Mouse (Mus musculus): ENCODE measurements at regions not wholly inside any gene's neighbourhood (a gene's known extent, or its start where the extent isn't known, plus 50 kb on each side); places are given as distances from the start of the nearest gene placed in this dataset.

DNA sequence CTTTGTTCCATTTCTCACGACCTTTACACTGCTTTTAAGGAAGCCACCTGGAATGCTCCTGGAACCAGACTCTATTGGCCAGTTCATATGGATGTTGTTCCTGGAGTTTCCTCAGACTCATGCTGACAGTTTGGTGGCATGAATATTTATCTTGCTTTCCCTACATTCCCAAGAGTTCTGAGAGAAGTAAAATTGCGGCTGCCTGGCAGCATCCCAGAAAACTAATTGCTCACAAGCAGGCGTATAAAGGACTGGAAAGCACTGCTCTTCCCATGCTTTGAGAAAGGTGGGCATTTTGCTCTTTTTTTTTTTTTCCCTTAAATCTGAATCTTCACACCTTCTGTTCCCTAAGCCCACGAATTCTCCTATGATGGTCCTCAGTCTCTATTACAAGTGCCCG is 283.7 kb upstream of the Ano5 start:
- no peak overlapping the region for H3K4me2 ChIP-seq
- no peaks in the 10 kb centered on the region for H3K36me3 ChIP-seq
- 55% methylated on average over 5 of the region's 5 CpGs for WGBS
- no peak for ATAC-seq (ENCODE audit: insufficient read depth, low FRiP score, low read depth)
- no peak overlapping the region for H3K27ac ChIP-seq
- no peaks in the 10 kb centered on the region for H3K4me1 ChIP-seq
- no peak overlapping the region for H3K4me3 ChIP-seq (replicated peaks)
- H3K9ac ChIP-seq = no peak overlapping the region
- H3K9me3 ChIP-seq = no peaks in the 10 kb centered on the region
- no peaks in the 10 kb centered on the region for H3K27me3 ChIP-seq (replicated peaks)

DNA sequence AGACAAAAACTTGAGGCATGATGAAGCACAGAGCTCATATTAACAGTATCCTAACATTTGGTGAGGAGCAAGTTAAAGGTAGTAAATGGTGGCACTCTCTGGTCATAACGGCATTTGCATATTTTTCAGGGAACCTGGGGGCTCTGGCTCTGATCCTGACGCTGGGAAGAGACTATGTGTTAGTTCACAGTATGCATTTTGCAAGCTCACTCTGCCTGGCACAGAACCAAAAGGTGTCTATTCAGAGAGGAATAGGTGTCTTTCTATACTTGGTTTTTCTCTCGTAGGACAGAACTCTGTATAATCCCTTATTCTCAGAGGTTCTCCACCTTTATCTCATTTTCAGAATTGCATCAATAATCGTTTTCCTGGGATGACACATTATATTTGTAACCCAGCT is 276.2 kb upstream of the Ano5 start:
- H3K9me3 ChIP-seq = no peaks in the 10 kb centered on the region
- H3K36me3 ChIP-seq = no peaks in the 10 kb centered on the region
- H3K4me2 ChIP-seq = no peak overlapping the region
- no peak overlapping the region for H3K27ac ChIP-seq
- no peak for ATAC-seq (ENCODE audit: insufficient read depth, low FRiP score, low read depth)
- H3K9ac ChIP-seq = no peak overlapping the region
- H3K4me1 ChIP-seq = no peaks in the 10 kb centered on the region
- H3K27me3 ChIP-seq (replicated peaks) = no peaks in the 10 kb centered on the region
- no peak overlapping the region for H3K4me3 ChIP-seq (replicated peaks)
- 72% methylated on average over 4 of the region's 4 CpGs for WGBS

- Histone ChIP-seq H3K4me2 (no peak overlapping the region), H3K27me3 (replicated peaks) (no peaks in the 10 kb centered on the region), H3K4me1 (no peaks in the 10 kb centered on the region), H3K4me3 (replicated peaks) (no peak overlapping the region), H3K9ac (no peak overlapping the region), H3K27ac (no peak overlapping the region), H3K36me3 (no peaks in the 10 kb centered on the region), H3K9me3 (no peaks in the 10 kb centered on the region)
- no peak for ATAC-seq (ENCODE audit: insufficient read depth, low FRiP score, low read depth)
- WGBS = 70% methylated on average over 2 of the region's 2 CpGs
Observed at GRCm38 (mm10) chr7:51247695-51248094, 263.1 kb upstream of the Ano5 start.

DNA sequence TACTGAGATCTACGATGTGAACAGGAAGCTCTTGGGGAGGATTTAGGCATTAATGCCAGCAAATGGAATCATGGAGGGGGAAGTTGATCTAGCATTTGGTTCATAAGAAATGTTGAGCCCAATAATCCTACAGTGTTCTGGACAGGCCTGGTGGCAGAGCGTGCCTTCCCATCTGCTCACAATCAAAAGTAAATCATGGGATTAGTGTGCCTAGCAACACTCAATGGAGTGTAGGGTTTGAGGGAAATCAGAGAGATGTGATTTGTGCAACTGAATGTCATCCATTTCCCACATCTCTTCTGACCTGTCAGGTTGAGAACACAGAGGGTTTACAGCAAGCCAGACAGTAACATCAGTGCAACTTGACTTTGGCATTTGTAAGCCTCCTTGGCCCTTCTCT is 256.4 kb upstream of the Ano5 start:
- WGBS = 52% methylated on average over 2 of the region's 2 CpGs
- H3K4me2 ChIP-seq = no peak overlapping the region
- H3K4me1 ChIP-seq = no peaks in the 10 kb centered on the region
- no peak overlapping the region for H3K27ac ChIP-seq
- ATAC-seq (ENCODE audit: insufficient read depth, low FRiP score, low read depth) = no peak
- H3K9me3 ChIP-seq = no peaks in the 10 kb centered on the region
- H3K27me3 ChIP-seq (replicated peaks) = no peaks in the 10 kb centered on the region
- H3K36me3 ChIP-seq = no peaks in the 10 kb centered on the region
- H3K4me3 ChIP-seq (replicated peaks) = no peak overlapping the region
- H3K9ac ChIP-seq = no peak overlapping the region

DNA sequence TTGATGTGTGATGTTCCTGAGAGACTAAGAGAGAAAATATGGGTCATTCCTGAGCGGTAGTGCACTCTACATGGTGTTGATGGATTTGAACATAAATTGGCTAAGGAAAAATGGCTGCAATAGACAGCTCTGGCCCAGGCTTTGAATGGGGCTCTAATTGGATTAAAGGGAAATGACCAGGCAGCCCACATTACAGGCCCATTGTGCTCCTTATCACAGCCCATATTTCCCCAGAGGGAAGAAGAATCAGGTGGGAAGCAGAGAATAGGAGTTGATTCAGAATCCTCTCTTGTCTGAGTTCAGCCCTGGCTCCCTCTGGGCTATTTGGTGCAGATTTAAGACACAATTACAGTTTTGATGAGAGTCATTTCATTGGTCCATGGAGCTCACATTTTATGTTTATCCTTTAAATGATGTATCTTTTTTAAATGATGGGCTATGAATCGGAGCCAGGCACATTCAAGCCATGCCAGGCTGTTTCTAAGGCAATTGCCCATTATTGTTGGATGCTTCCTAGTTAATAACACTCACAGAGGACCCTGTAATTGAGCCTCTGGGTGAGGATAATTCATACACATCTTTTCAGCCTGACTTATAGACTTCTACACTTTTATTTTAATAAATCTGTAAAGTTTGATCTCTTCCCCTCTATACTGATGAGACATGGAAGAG is 251.5 kb upstream of the Ano5 start:
- Histone ChIP-seq H3K36me3 (no peaks in the 10 kb centered on the region), H3K4me3 (replicated peaks) (no peak overlapping the region), H3K4me1 (no peaks in the 10 kb centered on the region), H3K9ac (no peak overlapping the region), H3K27me3 (replicated peaks) (no peaks in the 10 kb centered on the region), H3K4me2 (no peak overlapping the region), H3K27ac (no peak overlapping the region), H3K9me3 (no peaks in the 10 kb centered on the region)
- 61% methylated on average over 2 of the region's 2 CpGs for WGBS
- ATAC-seq (ENCODE audit: insufficient read depth, low FRiP score, low read depth) = no peak

GRCm38 (mm10) chr7:51264166-51264565 is 246.7 kb upstream of the Ano5 start:
- no peak overlapping the region for H3K9ac ChIP-seq
- 63% methylated on average over 4 of the region's 4 CpGs for WGBS
- no peaks in the 10 kb centered on the region for H3K9me3 ChIP-seq
- H3K4me1 ChIP-seq = no peaks in the 10 kb centered on the region
- no peak for ATAC-seq (ENCODE audit: insufficient read depth, low FRiP score, low read depth)
- H3K4me2 ChIP-seq = no peak overlapping the region
- no peaks in the 10 kb centered on the region for H3K27me3 ChIP-seq (replicated peaks)
- H3K27ac ChIP-seq = no peak overlapping the region
- H3K4me3 ChIP-seq (replicated peaks) = no peak overlapping the region
- no peaks in the 10 kb centered on the region for H3K36me3 ChIP-seq

- Histone ChIP-seq H3K9ac (no peak overlapping the region), H3K4me2 (no peak overlapping the region), H3K27me3 (replicated peaks) (no peaks in the 10 kb centered on the region), H3K4me3 (replicated peaks) (no peak overlapping the region), H3K27ac (no peak overlapping the region), H3K36me3 (no peaks in the 10 kb centered on the region), H3K4me1 (no peaks in the 10 kb centered on the region), H3K9me3 (no peaks in the 10 kb centered on the region)
- WGBS = 64% methylated on average over 1 of the region's 1 CpGs
- no peak for ATAC-seq (ENCODE audit: insufficient read depth, low FRiP score, low read depth)
Observed at GRCm38 (mm10) chr7:51265896-51266295, 244.9 kb upstream of the Ano5 start.

DNA sequence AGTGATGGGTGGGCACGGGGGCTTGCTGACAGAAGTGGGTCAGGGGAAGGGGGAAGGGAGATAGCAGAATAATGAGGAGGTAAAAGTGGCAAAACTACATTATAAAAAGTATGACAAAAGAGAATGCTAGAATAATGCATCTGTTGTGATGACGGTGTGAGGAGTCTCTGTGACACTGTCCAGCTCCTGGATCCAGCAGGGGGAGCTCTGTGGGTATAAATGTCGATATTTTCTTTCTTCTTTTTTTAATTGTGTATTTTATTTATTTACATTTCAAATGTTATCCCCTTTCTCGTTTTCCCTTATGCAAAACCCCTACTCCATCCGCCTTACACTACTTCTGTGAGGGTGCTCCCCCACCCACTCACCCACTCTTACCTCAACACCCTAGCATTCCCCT is 243.9 kb upstream of the Ano5 start:
- Histone ChIP-seq H3K36me3 (no peaks in the 10 kb centered on the region), H3K4me1 (no peaks in the 10 kb centered on the region), H3K4me2 (no peak overlapping the region), H3K27me3 (replicated peaks) (no peaks in the 10 kb centered on the region), H3K9ac (no peak overlapping the region), H3K27ac (no peak overlapping the region), H3K4me3 (replicated peaks) (no peak overlapping the region), H3K9me3 (no peaks in the 10 kb centered on the region)
- 65% methylated on average over 5 of the region's 5 CpGs for WGBS
- no peak for ATAC-seq (ENCODE audit: insufficient read depth, low FRiP score, low read depth)

DNA sequence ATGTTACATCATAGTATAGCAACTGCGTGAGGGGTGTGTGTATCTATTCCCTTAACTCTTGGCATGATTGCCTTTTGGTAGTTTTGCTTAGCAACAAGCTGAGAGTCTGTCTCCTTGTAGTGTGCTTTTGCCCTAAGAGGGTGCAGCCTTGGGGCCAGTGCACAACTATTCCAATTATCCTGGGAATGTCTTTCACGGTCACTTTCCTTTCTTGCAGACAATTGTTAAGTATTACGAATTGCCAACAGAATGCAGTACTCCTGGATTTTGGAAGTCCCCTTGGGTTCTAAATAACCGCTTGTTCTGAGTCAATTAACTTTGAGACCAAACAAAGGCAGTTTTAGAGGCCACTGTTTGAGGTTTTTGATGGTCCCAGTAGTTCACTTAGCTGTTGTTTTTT is 242.1 kb upstream of the Ano5 start:
- 44% methylated on average over 4 of the region's 4 CpGs for WGBS

GRCm38 (mm10) chr7:51270531-51271090 is 240.2 kb upstream of the Ano5 start:
- ATAC-seq (ENCODE audit: insufficient read depth, low FRiP score, low read depth) = no peak
- WGBS = 59% methylated on average over 12 of the region's 12 CpGs
- H3K4me3 ChIP-seq (replicated peaks) = no peak overlapping the region

More for the DNA sequence above, 242.1 kb upstream of the Ano5 start:
- H3K27me3 ChIP-seq (replicated peaks) = no peaks in the 10 kb centered on the region
- no peak for ATAC-seq (ENCODE audit: insufficient read depth, low FRiP score, low read depth)
- no peaks in the 10 kb centered on the region for H3K9me3 ChIP-seq
- H3K4me2 ChIP-seq = no peak overlapping the region
- no peaks in the 10 kb centered on the region for H3K36me3 ChIP-seq
- no peak overlapping the region for H3K4me3 ChIP-seq (replicated peaks)
- no peak overlapping the region for H3K27ac ChIP-seq
- no peaks in the 10 kb centered on the region for H3K4me1 ChIP-seq
- no peak overlapping the region for H3K9ac ChIP-seq

GRCm38 (mm10) chr7:51281470-51281869 is 229.4 kb upstream of the Ano5 start:
- Histone ChIP-seq H3K36me3 (no peaks in the 10 kb centered on the region), H3K9ac (no peak overlapping the region), H3K27ac (no peak overlapping the region), H3K9me3 (no peaks in the 10 kb centered on the region), H3K4me2 (no peak overlapping the region), H3K4me3 (replicated peaks) (no peak overlapping the region), H3K27me3 (replicated peaks) (no peaks in the 10 kb centered on the region), H3K4me1 (no peaks in the 10 kb centered on the region)
- ATAC-seq (ENCODE audit: insufficient read depth, low FRiP score, low read depth) = no peak

More at GRCm38 (mm10) chr7:51270531-51271090, 240.2 kb upstream of the Ano5 start:
- H3K27me3 ChIP-seq (replicated peaks) = no peaks in the 10 kb centered on the region
- H3K4me2 ChIP-seq = no peak overlapping the region
- H3K27ac ChIP-seq = no peak overlapping the region
- no peaks in the 10 kb centered on the region for H3K4me1 ChIP-seq
- no peaks in the 10 kb centered on the region for H3K9me3 ChIP-seq
- H3K9ac ChIP-seq = no peak overlapping the region
- H3K36me3 ChIP-seq = no peaks in the 10 kb centered on the region

DNA sequence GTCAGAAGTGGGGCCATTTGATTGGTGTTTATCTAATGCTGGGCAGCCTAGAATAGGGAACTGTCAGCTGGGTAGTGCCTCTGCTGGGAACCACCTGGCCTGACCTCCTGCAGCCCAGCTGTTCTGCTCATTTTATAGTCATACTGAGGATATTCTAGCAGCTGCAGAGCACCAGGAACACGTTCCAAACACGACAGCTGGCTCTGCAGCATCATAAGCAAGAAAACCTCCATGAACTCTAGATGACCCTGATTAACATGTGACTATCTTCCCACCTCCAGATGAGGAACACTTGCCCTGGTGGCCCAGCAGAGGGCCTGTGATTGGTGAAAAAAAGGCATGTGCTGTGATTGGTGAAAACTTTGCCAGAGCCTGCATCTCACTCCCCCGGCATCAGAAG is 210.6 kb upstream of the Ano5 start:
- no peak overlapping the region for H3K4me3 ChIP-seq (replicated peaks)
- H3K9me3 ChIP-seq = no peaks in the 10 kb centered on the region
- no peaks in the 10 kb centered on the region for H3K36me3 ChIP-seq
- ATAC-seq (ENCODE audit: insufficient read depth, low FRiP score, low read depth) = peak; percentile 58
- no peak overlapping the region for H3K9ac ChIP-seq
- no peaks in the 10 kb centered on the region for H3K27me3 ChIP-seq (replicated peaks)
- no peaks in the 10 kb centered on the region for H3K4me1 ChIP-seq
- H3K4me2 ChIP-seq = no peak overlapping the region
- no peak overlapping the region for H3K27ac ChIP-seq
- 11% methylated on average over 3 of the region's 3 CpGs for WGBS

DNA sequence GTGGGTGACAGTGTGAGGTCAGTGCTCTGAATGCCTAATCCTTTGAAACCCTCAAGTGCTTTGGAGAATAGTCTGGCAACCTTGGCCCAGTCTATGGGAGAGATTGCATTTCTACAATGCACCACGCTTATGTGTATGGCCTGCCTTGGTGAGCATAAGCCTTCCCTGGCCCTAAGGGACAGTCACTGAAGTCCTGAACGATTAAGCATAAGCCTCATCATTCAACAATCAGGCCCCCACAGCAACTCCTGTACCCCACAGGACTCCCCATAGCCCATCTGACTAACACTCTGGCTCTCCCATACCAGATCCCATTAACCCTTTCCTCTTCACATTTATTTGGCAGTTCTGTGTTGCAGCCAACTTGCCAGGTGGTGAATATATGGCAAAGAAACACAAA is 203.1 kb upstream of the Ano5 start:
- Histone ChIP-seq H3K27ac (no peak overlapping the region), H3K4me3 (replicated peaks) (no peak overlapping the region), H3K4me2 (no peak overlapping the region), H3K36me3 (no peaks in the 10 kb centered on the region), H3K4me1 (no peaks in the 10 kb centered on the region), H3K27me3 (replicated peaks) (no peaks in the 10 kb centered on the region), H3K9ac (no peak overlapping the region), H3K9me3 (no peaks in the 10 kb centered on the region)
- ATAC-seq (ENCODE audit: insufficient read depth, low FRiP score, low read depth) = no peak
- 75% methylated on average over 2 of the region's 2 CpGs for WGBS
